Mouse (Mus musculus) spleen, adult 2 months (tissue): ENCODE measurements at regions not wholly inside any gene's neighbourhood (a gene's known extent, or its start where the extent isn't known, plus 50 kb on each side); places are given as distances from the start of the nearest gene placed in this dataset.

Source experiments
- DNase-seq, 2 experiments: peaks; one replicate each; pipeline versions ENCODE4 v3.0.0 to v3.0.0-alpha.2; 2012 to 2021; ENCODE audit warnings: low spot score in 2 of 2, low read depth in 1 of 2
- H3K27ac ChIP-seq: fragments of 200-500 bp; 2 replicates; pipeline ENCODE4 v1.5.1; 2012; ENCODE audit warnings: low read length, inconsistent platforms; ENCODE audit not compliant: insufficient read depth
- H3K27me3 ChIP-seq: fragments of 200-500 bp; 2 replicates; pipeline ENCODE4 v1.6.1; 2012; ENCODE audit warnings: mild to moderate bottlenecking, moderate library complexity, low read length, inconsistent platforms; ENCODE audit not compliant: control insufficient read depth, insufficient read depth
- H3K36me3 ChIP-seq: fragments of 200-500 bp; 2 replicates; pipeline ENCODE4 v1.6.1; 2012; ENCODE audit warnings: mild to moderate bottlenecking, low read length, inconsistent platforms; ENCODE audit not compliant: control insufficient read depth, insufficient read depth
- H3K4me1 ChIP-seq: fragments of 200-500 bp; 2 replicates; pipeline ENCODE4 v1.6.1; 2011; ENCODE audit warnings: inconsistent platforms; ENCODE audit not compliant: control insufficient read depth, insufficient read depth, insufficient read length
- H3K4me3 ChIP-seq: fragments of 200-500 bp; 2 replicates; pipeline ENCODE4 v1.5.1; 2011; ENCODE audit warnings: mild to moderate bottlenecking, inconsistent platforms; ENCODE audit not compliant: insufficient read depth, insufficient read length; ENCODE audit errors: extremely low read depth
- CTCF ChIP-seq: fragments of 200-500 bp; IDR thresholded peaks from 2 replicates; pipeline ENCODE4 v1.5.1; 2011; ENCODE audit warnings: mild to moderate bottlenecking, inconsistent platforms; ENCODE audit not compliant: insufficient read depth, insufficient read length, insufficient replicate concordance; ENCODE audit errors: extremely low read depth
- POLR2A ChIP-seq: fragments of 200-500 bp; IDR thresholded peaks from 2 replicates; pipeline ENCODE4 v1.6.1; 2011; ENCODE audit warnings: low read depth, low read length, inconsistent platforms
- WGBS: fragments of 180-500 bp; shearing (Covaris S2); methylation state at CpG from one replicate; pipeline ENCODE4 v1.1.7; 2018; 5-methylcytosine and 5-hydroxymethylcytosine counted together

DNA sequence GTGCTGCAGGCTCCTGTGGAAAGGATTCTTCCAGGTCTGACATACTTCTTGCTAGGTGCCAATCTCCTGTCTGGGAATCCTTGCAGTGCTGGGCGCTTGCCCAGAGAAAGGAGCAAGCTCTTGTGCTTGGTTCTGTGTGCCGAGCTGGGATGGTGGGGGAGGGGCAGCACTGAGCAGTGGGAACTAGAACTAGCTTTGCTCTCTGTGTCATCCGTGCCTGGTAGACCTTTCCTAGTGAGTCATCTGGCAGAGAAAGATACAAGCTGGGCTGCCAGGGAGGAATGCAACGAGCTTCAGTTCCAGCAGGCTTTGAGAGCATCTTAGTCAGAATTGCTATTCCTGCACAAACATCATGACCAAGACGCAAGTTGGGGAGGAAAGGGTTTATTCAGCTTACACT is 108.6 kb downstream of the 1810013L24Rik start:
- WGBS = 38% methylated on average over 5 of the region's 5 CpGs
- no peaks in the 10 kb centered on the region for H3K36me3 ChIP-seq
- H3K27me3 ChIP-seq = no peaks in the 10 kb centered on the region
- no peak for TF ChIP-seq POLR2A
- TF ChIP-seq CTCF = no peak
- H3K27ac ChIP-seq = no peak overlapping the region
- H3K4me1 ChIP-seq = no peaks in the 10 kb centered on the region
- H3K4me3 ChIP-seq = no peak overlapping the region
- no peak for DNase-seq

DNA sequence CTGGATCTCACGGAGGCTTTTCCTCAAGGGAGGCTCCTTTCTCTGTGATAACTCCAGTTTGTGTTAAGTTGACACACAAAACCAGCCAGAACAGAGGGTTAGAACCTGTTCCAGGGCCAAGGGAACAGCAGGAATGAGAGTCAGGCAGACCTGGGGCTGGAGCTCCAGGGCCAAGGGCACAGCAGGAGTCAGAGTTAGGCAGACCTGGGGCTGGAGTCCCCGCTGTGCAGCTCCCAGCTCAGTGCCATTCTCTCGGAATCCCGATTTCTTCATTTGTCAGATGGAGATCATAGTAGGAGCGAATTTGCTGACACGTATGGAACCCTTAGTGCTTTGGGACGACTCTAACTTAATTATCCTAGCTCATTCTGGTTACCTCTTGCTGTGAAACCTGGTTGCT is 109.2 kb downstream of the 1810013L24Rik start:
- no peak for TF ChIP-seq CTCF
- TF ChIP-seq POLR2A = no peak
- H3K4me1 ChIP-seq = no peaks in the 10 kb centered on the region
- no peak for DNase-seq
- no peaks in the 10 kb centered on the region for H3K36me3 ChIP-seq
- no peak overlapping the region for H3K4me3 ChIP-seq
- H3K27me3 ChIP-seq = no peaks in the 10 kb centered on the region
- 60% methylated on average over 7 of the region's 7 CpGs for WGBS
- H3K27ac ChIP-seq = no peak overlapping the region

DNA sequence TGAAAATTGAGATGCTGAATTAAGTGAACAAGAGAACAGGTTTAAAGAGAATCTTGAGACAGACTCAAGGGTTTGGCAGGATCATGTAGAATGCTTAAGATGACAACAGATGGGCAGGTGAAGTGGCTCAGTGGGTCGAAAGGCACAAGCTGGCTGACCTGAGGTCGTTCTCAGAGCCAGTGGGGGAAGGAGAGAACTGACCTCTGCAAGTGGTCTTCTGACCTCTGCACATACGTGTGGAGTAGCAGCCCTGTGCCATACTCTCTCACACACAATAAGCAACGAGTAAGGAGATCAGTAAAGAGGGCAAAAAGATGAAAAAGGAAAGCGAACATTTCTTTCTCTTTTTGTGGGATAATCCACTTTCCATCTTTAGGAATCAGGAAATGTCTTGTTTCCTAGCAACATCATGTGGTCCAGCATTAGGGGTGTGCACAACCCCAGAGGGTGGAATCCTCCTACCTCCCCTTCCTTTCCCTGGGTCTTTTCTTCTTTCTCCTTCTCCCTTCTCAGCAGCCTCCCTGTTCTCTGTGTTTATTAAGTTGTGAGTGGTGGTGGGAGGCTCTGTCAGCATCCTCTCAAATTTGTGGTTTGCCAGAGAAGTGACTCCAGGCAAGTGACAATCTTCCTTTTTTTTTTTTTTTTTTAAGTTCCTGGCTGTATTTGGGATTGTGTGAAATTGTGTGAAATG is 114.7 kb downstream of the 1810013L24Rik start:
- 55% methylated on average over 5 of the region's 5 CpGs for WGBS
- no peak for DNase-seq

DNA sequence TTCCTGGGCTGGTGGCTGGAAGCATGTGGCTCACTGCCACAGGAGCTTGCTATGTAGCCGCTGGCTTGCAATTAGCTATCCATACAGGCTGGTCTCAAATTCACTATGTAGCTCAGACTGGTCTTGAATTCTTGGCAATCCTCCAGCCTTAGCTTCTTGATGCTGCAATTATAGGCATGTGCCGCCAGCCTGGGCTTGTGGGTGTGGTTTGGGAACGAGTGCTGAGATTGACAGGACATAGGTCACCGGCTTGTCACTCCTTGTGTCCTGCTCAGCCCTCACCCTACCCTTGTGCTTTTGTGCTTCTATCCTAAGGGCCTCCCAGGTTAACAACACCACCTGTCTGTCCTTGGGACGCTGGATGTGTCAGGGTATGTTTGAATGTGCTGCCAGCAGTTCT is 117.9 kb downstream of the 1810013L24Rik start:
- no peaks in the 10 kb centered on the region for H3K36me3 ChIP-seq

More for the DNA sequence above, 114.7 kb downstream of the 1810013L24Rik start:
- Histone ChIP-seq H3K27ac (no peak overlapping the region), H3K27me3 (no peaks in the 10 kb centered on the region), H3K4me1 (no peaks in the 10 kb centered on the region), H3K4me3 (no peak overlapping the region), H3K36me3 (no peaks in the 10 kb centered on the region)
- no peak for TF ChIP-seq CTCF
- no peak for TF ChIP-seq POLR2A

DNA sequence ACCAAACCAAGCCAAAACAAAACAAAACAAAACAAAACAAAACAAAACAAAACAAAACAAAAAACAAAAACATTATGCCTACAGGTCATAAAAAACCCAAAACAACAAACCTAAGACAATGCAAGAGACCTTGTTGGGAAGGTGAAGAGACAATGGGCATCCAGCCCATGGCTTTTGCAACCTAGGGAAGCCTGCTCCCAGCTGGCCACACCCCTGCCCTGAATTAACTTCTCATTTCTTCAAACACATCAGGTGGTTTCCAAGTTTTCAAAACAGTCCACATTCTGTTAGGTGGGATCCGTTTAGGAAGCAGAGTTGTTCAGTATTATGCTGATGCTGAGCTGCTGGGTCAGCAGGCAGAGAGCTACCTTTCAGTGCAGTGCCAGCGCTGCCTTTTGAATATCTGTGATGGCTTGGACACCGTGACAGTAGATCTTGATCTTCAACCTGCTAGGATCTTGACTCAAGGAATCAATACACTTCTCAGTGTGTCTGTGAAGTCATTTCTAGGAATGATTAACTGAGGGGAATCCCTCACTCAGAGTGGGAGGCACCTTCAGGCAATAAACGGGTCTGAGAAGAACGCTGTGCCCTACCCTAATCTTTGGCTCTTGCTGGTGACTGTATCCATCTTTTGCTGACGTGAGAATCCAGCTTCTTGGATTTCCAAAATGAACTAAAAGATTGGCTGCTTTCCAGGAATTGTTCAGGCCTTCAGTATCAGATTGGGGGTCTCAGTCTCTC is 121.4 kb downstream of the 1810013L24Rik start:
- no peaks in the 10 kb centered on the region for H3K27me3 ChIP-seq
- no peak for TF ChIP-seq POLR2A
- TF ChIP-seq CTCF = no peak
- no peak overlapping the region for H3K4me3 ChIP-seq
- no peak overlapping the region for H3K27ac ChIP-seq
- DNase-seq = no peak
- 79% methylated on average over 6 of the region's 6 CpGs for WGBS
- no peaks in the 10 kb centered on the region for H3K36me3 ChIP-seq
- H3K4me1 ChIP-seq = no peaks in the 10 kb centered on the region

More for the DNA sequence above, 117.9 kb downstream of the 1810013L24Rik start:
- Histone ChIP-seq H3K27me3 (no peaks in the 10 kb centered on the region), H3K4me3 (no peak overlapping the region), H3K4me1 (no peaks in the 10 kb centered on the region), H3K27ac (no peak overlapping the region)
- 78% methylated on average over 5 of the region's 5 CpGs for WGBS
- TF ChIP-seq POLR2A = no peak
- no peak for TF ChIP-seq CTCF
- DNase-seq = no peak

DNA sequence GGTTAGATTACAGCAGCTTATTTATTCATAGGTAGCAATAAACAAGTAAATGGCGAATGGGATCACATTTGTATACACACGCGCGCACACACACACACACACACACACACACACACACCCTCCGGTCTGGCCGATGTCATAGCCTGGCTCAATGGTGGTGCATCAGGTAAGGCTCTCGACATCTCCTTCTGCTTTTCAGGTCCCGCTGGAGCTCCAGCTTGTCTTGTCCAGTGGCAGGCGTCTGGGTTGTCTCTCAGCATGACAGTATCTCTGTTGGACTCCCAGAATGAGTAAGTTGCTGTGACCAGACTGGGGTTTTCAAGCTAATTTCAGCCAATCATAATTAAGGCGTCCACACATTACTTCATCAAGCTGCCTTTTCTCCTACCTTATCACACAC is 131.8 kb downstream of the 1810013L24Rik start:
- Histone ChIP-seq H3K36me3 (no peaks in the 10 kb centered on the region), H3K27me3 (no peaks in the 10 kb centered on the region), H3K4me3 (no peak overlapping the region), H3K4me1 (no peaks in the 10 kb centered on the region), H3K27ac (no peak overlapping the region)
- TF ChIP-seq POLR2A = no peak
- TF ChIP-seq CTCF = no peak
- no peak for DNase-seq
- 88% methylated on average over 10 of the region's 10 CpGs for WGBS
